12 mouse cellular contexts compared by ENCODE assay signal in the genomic region with DNA sequence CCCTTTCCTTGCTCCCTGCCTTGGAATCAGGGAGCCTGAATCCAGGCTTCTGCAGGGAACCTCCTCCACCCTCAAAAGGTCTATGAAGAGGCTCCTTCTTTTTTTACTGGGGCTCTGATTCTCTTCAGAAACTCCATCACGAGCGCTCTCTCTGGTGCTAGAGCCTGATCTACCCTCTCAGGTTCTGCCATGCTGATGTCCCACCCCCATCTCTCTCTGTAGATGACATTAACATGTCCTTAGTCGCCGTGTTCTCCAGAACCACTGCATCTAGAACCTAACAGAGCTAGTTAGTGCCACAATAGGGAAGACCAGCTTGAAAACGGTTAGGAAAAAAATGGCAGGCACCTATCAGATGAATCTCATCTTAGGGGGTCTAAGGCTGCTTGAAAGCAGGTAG. TPM values are rescaled to one million over a fixed set of nuclear protein-coding genes. Genes with fewer than 3 reads are reported as not detected.
DNase-seq lines count a peak whose midpoint lies in the region; ATAC-seq and TF ChIP-seq lines count a peak whose summit lies in the region.
"Had no signal": no experiment of that assay in that cellular context is flagged by ENCODE, and none has a peak within 500 bp of the region (broad histone marks: within the 10 kb centered on the region; RNA-seq: fewer than 3 reads in every experiment).

No protein-coding gene starts in this region.

- no peak overlapping the region for H3K27ac ChIP-seq in forebrain, embryonic 13.5 days
- H3K27ac ChIP-seq in forebrain, embryonic 12.5 days: no peak overlapping the region
- no peak overlapping the region for H3K27ac ChIP-seq in kidney, embryonic 14.5 days (ENCODE audit: low read depth, low read length)
- 0 out of 2 replicates have a peak overlapping the region, but pooled peaks have one; percentile 17 for H3K27ac ChIP-seq in embryonic facial prominence, embryonic 12.5 days
- no peak overlapping the region for H3K27ac ChIP-seq in liver, embryonic 14.5 days
- H3K27ac ChIP-seq: hindbrain, embryonic 13.5 days had no signal

- no peak overlapping the region for H3K4me3 ChIP-seq in forebrain, embryonic 13.5 days
- H3K4me3 ChIP-seq in forebrain, embryonic 12.5 days (replicated peaks): no peak overlapping the region
- H3K4me3 ChIP-seq in kidney, embryonic 14.5 days (ENCODE audit: low read length): no peak overlapping the region
- H3K4me3 ChIP-seq in embryonic facial prominence, embryonic 12.5 days: no peak overlapping the region
- H3K4me3 ChIP-seq in liver, embryonic 14.5 days (ENCODE audit: insufficient read depth in 1 of 2, low read depth in 2 of 2, low read length in 2 of 2): no peak overlapping the region
- H3K4me3 ChIP-seq: hindbrain, embryonic 13.5 days; megakaryocyte, embryonic 14.5 days had no signal

- no peak for ATAC-seq in forebrain, embryonic 13.5 days
- no peak for ATAC-seq in forebrain, embryonic 12.5 days (ENCODE audit: low FRiP score)
- ATAC-seq in kidney, embryonic 14.5 days (ENCODE audit: low FRiP score, low TSS enrichment): no peak
- ATAC-seq in embryonic facial prominence, embryonic 12.5 days (ENCODE audit: insufficient number of reproducible peaks, insufficient read depth, low FRiP score, low TSS enrichment): no peak
- ATAC-seq in liver, embryonic 14.5 days (ENCODE audit: insufficient read depth): no peak

- H3K4me1 ChIP-seq in forebrain, embryonic 13.5 days: 0 out of 2 replicates have a peak, but pooled peaks cover 3% of the 10 kb centered on the region
- peaks cover 4% of the 10 kb centered on the region; the same call in 1 of the 2 replicates for H3K4me1 ChIP-seq in forebrain, embryonic 12.5 days
- peaks cover 20% of the 10 kb centered on the region; the same call in 1 of the 2 replicates for H3K4me1 ChIP-seq in kidney, embryonic 14.5 days (ENCODE audit: control insufficient read depth, insufficient read depth, low read length)
- H3K4me1 ChIP-seq in embryonic facial prominence, embryonic 12.5 days: peaks cover 28% of the 10 kb centered on the region
- H3K4me1 ChIP-seq in liver, embryonic 14.5 days (replicated peaks; ENCODE audit: control insufficient read depth in 2 of 2, insufficient read depth in 2 of 2, low read length in 1 of 2): no peaks in the 10 kb centered on the region; a peak in 1 of 4 replicates

- no peaks in the 10 kb centered on the region for H3K27me3 ChIP-seq in forebrain, embryonic 13.5 days
- H3K27me3 ChIP-seq in forebrain, embryonic 12.5 days: no peaks in the 10 kb centered on the region
- no peaks in the 10 kb centered on the region for H3K27me3 ChIP-seq in kidney, embryonic 14.5 days (ENCODE audit: control insufficient read depth, insufficient read depth, low read length)
- H3K27me3 ChIP-seq in embryonic facial prominence, embryonic 12.5 days: no peaks in the 10 kb centered on the region
- H3K27me3 ChIP-seq in liver, embryonic 14.5 days (ENCODE audit: control insufficient read depth, insufficient read depth, low read length): no peaks in the 10 kb centered on the region
- H3K27me3 ChIP-seq: hindbrain, embryonic 13.5 days had no signal

- H3K4me2 ChIP-seq in forebrain, embryonic 13.5 days: 0 out of 2 replicates have a peak overlapping the region, but pooled peaks have one; percentile 7
- no peak overlapping the region for H3K4me2 ChIP-seq in forebrain, embryonic 12.5 days
- peak overlapping the region; percentile 30; the same call in 1 of the 2 replicates for H3K4me2 ChIP-seq in kidney, embryonic 14.5 days (replicated peaks; ENCODE audit: low read depth, low read length)
- peak overlapping the region; percentile 42 for H3K4me2 ChIP-seq in embryonic facial prominence, embryonic 12.5 days (replicated peaks)
- H3K4me2 ChIP-seq in liver, embryonic 14.5 days (ENCODE audit: low read depth): 0 out of 2 replicates have a peak overlapping the region, but pooled peaks have one; percentile 8
- H3K4me2 ChIP-seq: hindbrain, embryonic 13.5 days had no signal

- H3K9me3 ChIP-seq in forebrain, embryonic 13.5 days (replicated peaks): no peaks in the 10 kb centered on the region
- no peaks in the 10 kb centered on the region for H3K9me3 ChIP-seq in forebrain, embryonic 12.5 days
- H3K9me3 ChIP-seq in kidney, embryonic 14.5 days (ENCODE audit: control insufficient read depth, low read length): no peaks in the 10 kb centered on the region
- H3K9me3 ChIP-seq in embryonic facial prominence, embryonic 12.5 days: no peaks in the 10 kb centered on the region
- no peaks in the 10 kb centered on the region for H3K9me3 ChIP-seq in liver, embryonic 14.5 days (ENCODE audit: control insufficient read depth, low read length)
- H3K9me3 ChIP-seq: hindbrain, embryonic 13.5 days had no signal

- H3K36me3 ChIP-seq in forebrain, embryonic 13.5 days (ENCODE audit: poor library complexity, severe bottlenecking): no peaks in the 10 kb centered on the region
- H3K36me3 ChIP-seq in forebrain, embryonic 12.5 days (replicated peaks): no peaks in the 10 kb centered on the region
- no peaks in the 10 kb centered on the region for H3K36me3 ChIP-seq in kidney, embryonic 14.5 days (ENCODE audit: control insufficient read depth, insufficient read depth, low read length)
- H3K36me3 ChIP-seq in embryonic facial prominence, embryonic 12.5 days: no peaks in the 10 kb centered on the region
- no peaks in the 10 kb centered on the region for H3K36me3 ChIP-seq in liver, embryonic 14.5 days (replicated peaks; ENCODE audit: control insufficient read depth, insufficient read depth, low read depth)
- H3K36me3 ChIP-seq: hindbrain, embryonic 13.5 days had no signal

- TF ChIP-seq CTCF in liver, embryonic 14.5 days (IDR thresholded peaks at IDR 0.05; ENCODE audit: low read depth): no peak

- no peak overlapping the region for H3K9ac ChIP-seq in forebrain, embryonic 13.5 days
- no peak overlapping the region for H3K9ac ChIP-seq in forebrain, embryonic 12.5 days
- H3K9ac ChIP-seq in kidney, embryonic 14.5 days (ENCODE audit: low read depth, low read length): no peak overlapping the region
- no peak overlapping the region for H3K9ac ChIP-seq in embryonic facial prominence, embryonic 12.5 days
- no peak overlapping the region for H3K9ac ChIP-seq in liver, embryonic 14.5 days (replicated peaks)
- H3K9ac ChIP-seq: hindbrain, embryonic 13.5 days had no signal

- DNase-seq in kidney, adult 9 months: no peak
- no peak for DNase-seq in liver, embryonic 14.5 days (ENCODE audit: low read depth in 3 of 3, low spot score in 3 of 3)
- no peak for DNase-seq in adrenal gland, postnatal 14 days
- no peak for DNase-seq in embryo, embryonic 10 days (ENCODE audit: low spot score)
- DNase-seq: adrenal gland, postnatal 10 days; cerebellum, adult 8-10 months had no signal

- TF ChIP-seq EP300 in liver, embryonic 14.5 days (IDR thresholded peaks at IDR 0.05; ENCODE audit: low read depth): no peak

- WGBS in forebrain, embryonic 13.5 days: 75% methylated on average over 5 of the region's 5 CpGs
- WGBS in forebrain, embryonic 12.5 days: 82% methylated on average over 5 of the region's 5 CpGs
- WGBS in kidney, embryonic 14.5 days: 71% methylated on average over 5 of the region's 5 CpGs
- WGBS in embryonic facial prominence, embryonic 12.5 days: 66% methylated on average over 5 of the region's 5 CpGs
- WGBS in liver, embryonic 14.5 days (ENCODE audit: insufficient replicate concordance): 51% methylated on average over 5 of the region's 5 CpGs

RNA-seq across cellular contexts. Expression of a gene that starts 16.2 kb away (rescaled TPM):
- polyA plus RNA-seq in forebrain, embryonic 13.5 days (2015; fragmentation: Nextera tagmentation; extraction: Ambion mirVana): 0.11 and 0.27 TPM in 2 replicates
- polyA plus RNA-seq in forebrain, embryonic 12.5 days (2016; fragmentation: Nextera tagmentation; extraction: Ambion mirVana): 0.10 and 0.15 TPM in 2 replicates
- 0.35 and 0.86 TPM in 2 replicates for polyA plus RNA-seq in kidney, embryonic 14.5 days (2014; fragmentation: Nextera tagmentation; extraction: Ambion mirVana)
- 4.0 and 5.4 TPM in 2 replicates for polyA plus RNA-seq in embryonic facial prominence, embryonic 12.5 days (2016; fragmentation: Nextera tagmentation; extraction: Ambion mirVana)
- 0.01 TPM in 2 replicates for polyA plus RNA-seq in liver, embryonic 14.5 days (2012; rRNA removed)
- 0.10 and 0.13 TPM in 2 replicates for polyA plus RNA-seq in liver, embryonic 14.5 days (2014; fragmentation: Nextera tagmentation; extraction: Ambion mirVana)
- not detected in 2 replicates for total RNA-seq in adrenal gland, postnatal 14 days (2021)
